Mouse (Mus musculus) E14TG2a.4 (cell line): Measurements from ENCODE around the gene Zmym1.

Experiments used
- CTCF ChIP-seq: conservative IDR thresholded peaks from 2 replicates; pipeline ENCODE4 v1.5.1; 2014; ENCODE audit warnings: low read length
- NANOG ChIP-seq: IDR thresholded peaks from 2 replicates; pipeline ENCODE4 v1.6.1; 2014; ENCODE audit warnings: borderline replicate concordance, low read length, mixed read lengths
- POU5F1 ChIP-seq: IDR thresholded peaks from 2 replicates; pipeline ENCODE4 v1.6.1; 2014; ENCODE audit warnings: low read length, borderline replicate concordance

GRCm38 (mm10) chr4:127060585-127061290 lies at the start of gene Zmym1:
- TF ChIP-seq CTCF (no peak), POU5F1 (no peak), NANOG (no peak)
